Mouse (Mus musculus) kidney, embryonic 14.5 days (tissue): ENCODE data around the gene Fndc3b. TPM values are rescaled to one million over a fixed set of nuclear protein-coding genes. Genes with fewer than 3 reads are reported as not detected.
A peak's percentile ranks its signal among the peaks of the same experiment; 100 is the strongest.

ENCODE experiments used
- ATAC-seq: fragments of 200-750 bp; cut with Nextera tagmentation; 2 replicates; pipeline ENCODE4 v1.8.0; 2017; ENCODE audit warnings: moderate number of reproducible peaks, mild to moderate bottlenecking, moderate TSS enrichment, moderate library complexity; ENCODE audit not compliant: low FRiP score, low TSS enrichment
- H3K27ac ChIP-seq: fragments of 300-500 bp; sonication (generic); 2 replicates; pipeline ENCODE4 v1.5.1; 2014; ENCODE audit warnings: low read depth, mild to moderate bottlenecking, low read length, moderate library complexity, mixed read lengths
- H3K27me3 ChIP-seq: fragments of 300-500 bp; sonication (generic); 2 replicates; pipeline ENCODE4 v1.6.1; 2014; ENCODE audit warnings: mild to moderate bottlenecking, low read length; ENCODE audit not compliant: control insufficient read depth, insufficient read depth
- H3K36me3 ChIP-seq: fragments of 300-500 bp; sonication (generic); 2 replicates; pipeline ENCODE4 v1.6.1; 2014; ENCODE audit warnings: low read length, mixed read lengths; ENCODE audit not compliant: control insufficient read depth, insufficient read depth
- H3K4me1 ChIP-seq: fragments of 300-500 bp; sonication (generic); 2 replicates; pipeline ENCODE4 v1.6.1; 2014; ENCODE audit warnings: low read length, mixed read lengths; ENCODE audit not compliant: control insufficient read depth, insufficient read depth
- H3K4me2 ChIP-seq: fragments of 300-500 bp; sonication (generic); replicated peaks from 2 replicates; pipeline ENCODE4 v1.6.1; 2014; ENCODE audit warnings: low read depth, mild to moderate bottlenecking, low read length
- H3K4me3 ChIP-seq: fragments of 300-500 bp; sonication (generic); 2 replicates; pipeline ENCODE4 v1.5.1; 2014; ENCODE audit warnings: mild to moderate bottlenecking, low read length
- H3K9ac ChIP-seq: fragments of 300-500 bp; sonication (generic); 2 replicates; pipeline ENCODE4 v1.6.1; 2014; ENCODE audit warnings: low read depth, mild to moderate bottlenecking, low read length, moderate library complexity
- H3K9me3 ChIP-seq: fragments of 300-500 bp; sonication (generic); 2 replicates; pipeline ENCODE4 v1.6.1; 2016; ENCODE audit warnings: low read length; ENCODE audit not compliant: control insufficient read depth
- WGBS: fragments of 180-500 bp; shearing (Covaris S2); extraction: QIAGEN DNeasy Blood & Tissue Kit; methylation state at CpG from one replicate; pipeline ENCODE4 v1.1.7; 2014; 5-methylcytosine and 5-hydroxymethylcytosine counted together
- polyA plus RNA-seq: library from polyadenylated mRNA; unstranded; fragments of >200 nt; fragmentation: Nextera tagmentation; extraction: Ambion mirVana; gene quantifications from 2 replicates; pipeline ENCODE4 v1.2.1, GENCODE M21; 2014

Gene Fndc3b
- polyA plus RNA-seq, 1 experiment from 2014 or later, result 28.7 TPM

DNA sequence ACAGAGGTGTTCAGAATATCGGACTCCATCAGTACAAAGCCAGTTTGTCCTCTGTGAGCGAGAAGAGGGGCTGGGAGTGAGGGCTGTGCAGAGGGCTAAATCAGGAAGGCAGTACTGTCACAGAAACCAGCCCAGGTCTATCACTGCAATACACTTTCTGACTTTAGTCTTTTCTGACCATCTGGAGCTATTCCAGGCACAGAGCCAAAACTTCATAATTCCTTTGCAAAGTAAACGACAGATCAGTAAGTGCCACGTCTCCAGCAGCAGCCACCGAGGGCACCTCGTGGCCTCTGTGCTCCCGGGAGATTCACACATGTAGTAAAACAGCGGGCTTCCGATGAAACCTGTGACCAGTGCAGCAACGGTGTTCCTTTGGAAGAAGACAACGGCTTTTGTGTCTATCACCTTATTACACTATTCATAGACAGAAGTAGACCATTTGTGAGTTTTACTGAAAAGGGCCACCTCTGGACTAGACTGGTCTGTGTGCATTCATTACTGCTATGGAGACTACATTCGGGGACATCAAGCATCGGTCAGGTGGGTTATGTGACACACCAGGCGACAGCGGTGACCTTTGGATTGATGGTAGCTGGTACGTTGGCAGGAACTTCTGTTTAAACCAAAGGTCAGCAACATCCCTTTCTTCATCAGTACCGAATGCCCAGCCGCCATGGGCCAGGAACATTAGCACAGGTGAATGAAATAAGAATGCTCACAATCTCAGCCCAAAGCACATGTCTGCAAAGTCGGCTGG is 24.2 kb downstream of the Fndc3b start:
- H3K4me1 ChIP-seq, result peaks cover 48% of the 10 kb centered on the region
- no peaks in the 10 kb centered on the region for H3K27me3 ChIP-seq
- no peak overlapping the region for H3K27ac ChIP-seq

DNA sequence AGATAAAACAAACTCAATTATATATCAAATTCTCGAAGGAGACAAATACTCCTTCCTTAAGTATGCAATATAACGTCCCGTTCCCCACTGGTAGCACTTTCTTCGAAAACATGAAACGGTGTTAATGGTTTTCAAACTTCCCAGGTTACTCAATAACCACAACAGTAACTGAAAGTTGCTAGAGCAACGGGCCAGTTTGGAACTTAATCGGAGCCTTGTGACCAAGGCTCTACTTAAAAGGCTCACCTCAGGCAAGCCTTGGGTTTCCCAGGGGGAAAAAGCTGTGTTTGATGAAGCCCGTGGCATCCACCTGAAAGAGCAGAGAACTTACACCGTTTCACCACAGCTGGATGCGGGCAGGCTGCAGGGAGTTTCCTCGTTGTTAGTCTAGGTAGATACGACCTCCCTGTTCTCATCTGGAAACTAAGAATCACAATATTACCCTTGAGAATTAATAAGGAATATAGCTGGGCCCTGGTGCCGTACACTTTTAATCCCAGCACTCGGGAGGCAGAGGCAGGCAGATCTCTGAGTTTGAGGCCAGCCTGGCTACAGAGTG is 25.4 kb downstream of the Fndc3b start:
- no peak overlapping the region for H3K4me2 ChIP-seq
- no peak for ATAC-seq
- no peak overlapping the region; the same call in 1 of the 2 replicates for H3K27ac ChIP-seq
- no peak overlapping the region for H3K9ac ChIP-seq
- peaks cover 47% of the 10 kb centered on the region for H3K4me1 ChIP-seq
- H3K36me3 ChIP-seq, result peaks cover 9% of the 10 kb centered on the region; the same call in 1 of the 2 replicates
- H3K4me3 ChIP-seq, result no peak overlapping the region
- no peaks in the 10 kb centered on the region; the same call in 1 of the 2 replicates for H3K9me3 ChIP-seq
- 73% methylated on average over 14 of the region's 14 CpGs for WGBS
- H3K27me3 ChIP-seq, result no peaks in the 10 kb centered on the region

More for the DNA sequence above, 24.2 kb downstream of the Fndc3b start:
- Histone ChIP-seq H3K36me3 (peaks cover 6% of the 10 kb centered on the region; the same call in 1 of the 2 replicates), H3K4me3 (no peak overlapping the region), H3K4me2 (no peak overlapping the region), H3K9me3 (no peaks in the 10 kb centered on the region; the same call in 1 of the 2 replicates), H3K9ac (no peak overlapping the region)
- WGBS, result 65% methylated on average over 19 of the region's 19 CpGs
- ATAC-seq, result no peak

DNA sequence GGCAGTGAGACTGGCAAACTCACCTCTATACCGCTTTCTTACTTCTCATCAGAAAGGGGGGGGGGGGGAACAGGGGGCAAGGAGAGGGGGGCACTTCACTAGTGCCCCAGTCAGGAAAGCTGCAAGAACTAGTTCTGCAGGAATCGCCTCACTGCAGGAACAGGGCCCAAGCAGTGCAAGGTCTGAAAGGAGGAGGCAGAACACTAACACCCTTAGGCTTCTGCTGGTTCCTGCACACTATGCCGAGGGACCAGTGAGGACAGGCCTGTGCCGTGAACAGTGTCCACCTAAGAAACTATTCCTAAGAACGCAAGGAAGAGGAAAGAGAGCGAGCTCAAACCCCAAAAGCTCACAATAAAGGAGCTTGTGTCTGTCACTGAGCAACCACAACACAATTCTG is 26.0 kb downstream of the Fndc3b start:
- H3K9me3 ChIP-seq, result no peaks in the 10 kb centered on the region; the same call in 1 of the 2 replicates
- WGBS, result 79% methylated on average over 6 of the region's 6 CpGs
- H3K36me3 ChIP-seq, result peaks cover 11% of the 10 kb centered on the region; the same call in 1 of the 2 replicates
- H3K4me1 ChIP-seq, result peaks cover 42% of the 10 kb centered on the region
- no peak overlapping the region for H3K4me2 ChIP-seq
- H3K27ac ChIP-seq, result 0 out of 2 replicates have a peak overlapping the region, but pooled peaks have one; percentile 24
- 0 out of 2 replicates have a peak, but pooled peaks have one; percentile 47 for ATAC-seq
- H3K27me3 ChIP-seq, result no peaks in the 10 kb centered on the region
- no peak overlapping the region for H3K4me3 ChIP-seq
- no peak overlapping the region for H3K9ac ChIP-seq

DNA sequence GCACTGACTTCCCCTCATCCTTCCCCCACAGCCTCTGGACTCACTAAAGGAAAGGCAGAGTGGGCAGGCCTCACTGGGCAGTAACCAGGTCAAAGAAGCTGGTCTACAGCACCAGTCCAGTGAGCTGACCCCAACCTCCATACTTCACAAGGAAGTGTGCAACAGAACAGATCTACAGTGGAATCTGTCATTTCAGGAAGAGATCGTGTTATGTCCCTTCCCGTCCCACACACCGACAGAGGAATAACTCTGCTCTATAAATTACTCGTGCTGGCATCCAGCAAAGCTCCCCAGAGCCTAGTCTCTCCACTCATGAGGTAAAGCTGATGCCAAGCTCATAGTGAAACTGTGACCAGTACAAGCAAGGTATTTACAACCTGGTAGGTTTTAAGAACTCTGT is 27.7 kb downstream of the Fndc3b start:
- ATAC-seq, result peak; percentile 25; the same call in 1 of the 2 replicates
- Histone ChIP-seq H3K4me1 (peaks cover 37% of the 10 kb centered on the region), H3K9ac (no peak overlapping the region), H3K9me3 (no peaks in the 10 kb centered on the region; the same call in 1 of the 2 replicates), H3K4me2 (no peak overlapping the region), H3K27ac (no peak overlapping the region), H3K27me3 (no peaks in the 10 kb centered on the region), H3K4me3 (no peak overlapping the region), H3K36me3 (peaks cover 11% of the 10 kb centered on the region; the same call in 1 of the 2 replicates)
- WGBS, result 30% methylated on average over 4 of the region's 4 CpGs

DNA sequence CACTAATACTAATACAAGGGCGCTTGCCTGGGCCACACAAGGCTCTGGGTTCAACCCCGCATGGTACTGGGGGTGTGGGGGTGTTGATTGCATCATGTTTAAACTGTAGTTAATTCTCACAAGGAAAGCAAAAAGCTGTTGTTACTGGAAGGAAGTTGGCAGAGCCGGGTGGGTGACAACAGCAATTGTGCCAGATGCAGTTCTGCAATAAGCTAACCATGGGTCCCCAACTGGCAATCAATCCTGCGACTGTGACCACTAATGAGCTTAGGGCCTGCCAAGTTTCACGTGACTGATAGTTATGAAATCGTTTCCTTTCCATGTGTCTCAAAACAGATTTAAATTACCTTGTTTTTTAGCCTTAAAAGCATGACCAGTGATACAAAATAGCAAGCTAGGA is 33.5 kb downstream of the Fndc3b start:
- Histone ChIP-seq H3K27me3 (no peaks in the 10 kb centered on the region), H3K4me2 (no peak overlapping the region), H3K4me1 (0 out of 2 replicates have a peak, but pooled peaks cover 6% of the 10 kb centered on the region), H3K36me3 (peaks cover 11% of the 10 kb centered on the region; the same call in 1 of the 2 replicates), H3K9me3 (no peaks in the 10 kb centered on the region), H3K9ac (no peak overlapping the region), H3K27ac (no peak overlapping the region), H3K4me3 (no peak overlapping the region)
- 67% methylated on average over 6 of the region's 6 CpGs for WGBS
- ATAC-seq, result no peak

DNA sequence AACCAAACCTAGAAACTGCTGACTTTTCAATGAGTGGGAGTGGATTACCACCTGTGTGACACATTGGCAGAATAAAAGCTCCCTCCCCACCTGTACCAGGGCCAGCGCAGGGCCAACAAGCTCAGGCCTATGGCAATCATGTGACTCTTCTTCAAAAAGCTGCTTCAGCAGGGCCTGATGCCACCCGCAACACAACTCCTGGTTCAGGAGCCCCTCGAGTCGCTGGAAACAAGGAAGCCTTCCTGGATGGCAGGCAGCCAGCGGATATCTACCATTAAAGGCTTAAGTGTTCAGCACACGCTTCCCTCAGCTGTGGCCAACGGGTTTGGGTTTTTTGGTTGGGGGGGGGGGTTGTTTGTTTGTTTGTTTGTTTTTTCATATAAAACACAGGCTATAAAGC is 37.4 kb downstream of the Fndc3b start:
- H3K9ac ChIP-seq, result no peak overlapping the region
- no peaks in the 10 kb centered on the region for H3K27me3 ChIP-seq
- H3K9me3 ChIP-seq, result no peaks in the 10 kb centered on the region
- no peak overlapping the region for H3K4me2 ChIP-seq
- no peak overlapping the region for H3K27ac ChIP-seq
- 0 out of 2 replicates have a peak, but pooled peaks cover 6% of the 10 kb centered on the region for H3K4me1 ChIP-seq
- no peak overlapping the region for H3K4me3 ChIP-seq
- no peak for ATAC-seq
- WGBS, result 83% methylated on average over 7 of the region's 7 CpGs
- H3K36me3 ChIP-seq, result no peaks in the 10 kb centered on the region; the same call in 1 of the 2 replicates

DNA sequence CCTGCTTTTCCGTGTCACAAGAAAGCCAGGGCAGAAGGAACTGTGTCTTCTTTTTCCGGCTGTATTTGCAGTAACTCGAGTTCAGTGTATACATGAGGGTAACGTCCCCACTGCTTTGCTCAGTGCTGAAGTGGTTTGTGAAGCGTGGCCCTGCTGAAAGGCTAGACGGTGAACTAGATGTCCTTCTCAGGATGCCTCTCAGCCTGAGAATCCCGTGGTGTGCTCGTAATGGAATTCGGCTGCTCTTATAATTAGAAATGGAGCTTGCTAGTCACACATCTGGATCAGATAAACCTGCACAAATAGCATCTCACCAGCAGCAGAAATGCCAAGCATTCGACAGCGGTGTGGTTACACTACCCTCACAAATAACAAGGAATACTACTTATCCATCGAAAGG is 40.7 kb downstream of the Fndc3b start:
- Histone ChIP-seq H3K9me3 (no peaks in the 10 kb centered on the region), H3K9ac (no peak overlapping the region), H3K27me3 (no peaks in the 10 kb centered on the region), H3K4me2 (no peak overlapping the region), H3K27ac (no peak overlapping the region), H3K36me3 (no peaks in the 10 kb centered on the region), H3K4me1 (0 out of 2 replicates have a peak, but pooled peaks cover 7% of the 10 kb centered on the region), H3K4me3 (no peak overlapping the region)
- WGBS, result 55% methylated on average over 12 of the region's 12 CpGs
- no peak for ATAC-seq

DNA sequence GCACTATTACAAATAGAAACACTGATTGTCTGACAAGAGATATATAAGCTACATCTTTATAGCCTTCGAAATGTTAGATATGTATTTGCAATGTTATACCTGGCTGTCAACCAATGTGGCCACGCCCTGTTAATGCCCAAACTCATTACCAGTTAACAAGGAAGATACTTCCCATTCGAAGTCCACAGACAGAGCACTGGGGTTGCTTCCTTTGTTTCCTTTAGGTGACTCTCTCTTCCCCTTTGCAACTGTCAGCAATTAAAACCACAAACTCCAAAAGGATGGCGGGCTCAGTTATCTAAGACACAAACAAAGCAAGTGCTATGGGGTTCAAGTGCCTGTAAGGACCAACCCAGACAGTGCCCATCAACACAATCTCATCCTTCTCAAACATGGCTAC is 43.8 kb downstream of the Fndc3b start:
- H3K9me3 ChIP-seq, result no peaks in the 10 kb centered on the region
- H3K36me3 ChIP-seq, result no peaks in the 10 kb centered on the region
- no peak overlapping the region for H3K4me3 ChIP-seq
- H3K4me1 ChIP-seq, result peaks cover 14% of the 10 kb centered on the region
- no peaks in the 10 kb centered on the region for H3K27me3 ChIP-seq
- H3K27ac ChIP-seq, result no peak overlapping the region
- ATAC-seq, result no peak
- no peak overlapping the region for H3K9ac ChIP-seq
- no peak overlapping the region for H3K4me2 ChIP-seq
- WGBS, result 87% methylated on average over 4 of the region's 4 CpGs

DNA sequence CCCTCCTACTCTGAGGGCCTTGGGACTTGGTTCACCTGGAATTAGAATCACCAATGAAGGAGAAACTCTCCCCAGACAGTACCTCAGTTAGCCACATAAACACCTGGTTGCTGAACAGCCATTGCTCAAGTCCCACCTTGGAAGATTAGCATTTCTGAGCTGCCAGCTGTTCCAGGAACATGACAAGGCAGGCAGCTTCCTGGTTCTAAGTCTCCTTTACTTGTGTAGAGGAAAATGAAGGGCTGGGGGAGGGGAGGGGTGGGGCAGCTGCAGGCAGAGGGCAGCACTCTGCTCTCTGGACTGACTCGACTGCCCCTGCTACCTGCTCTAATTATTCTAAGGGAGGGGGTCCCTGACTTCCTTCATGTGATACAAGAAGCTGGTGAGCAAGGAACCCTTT is 45.8 kb downstream of the Fndc3b start:
- Histone ChIP-seq H3K9ac (no peak overlapping the region), H3K27me3 (no peaks in the 10 kb centered on the region), H3K4me1 (peaks cover 14% of the 10 kb centered on the region), H3K27ac (no peak overlapping the region), H3K9me3 (no peaks in the 10 kb centered on the region), H3K36me3 (no peaks in the 10 kb centered on the region), H3K4me3 (no peak overlapping the region), H3K4me2 (no peak overlapping the region)
- WGBS, result 19% methylated on average over 1 of the region's 1 CpGs
- no peak for ATAC-seq
